Mouse (Mus musculus): ENCODE data around the gene Cacna2d2.

The Cacna2d2 gene

DNA sequence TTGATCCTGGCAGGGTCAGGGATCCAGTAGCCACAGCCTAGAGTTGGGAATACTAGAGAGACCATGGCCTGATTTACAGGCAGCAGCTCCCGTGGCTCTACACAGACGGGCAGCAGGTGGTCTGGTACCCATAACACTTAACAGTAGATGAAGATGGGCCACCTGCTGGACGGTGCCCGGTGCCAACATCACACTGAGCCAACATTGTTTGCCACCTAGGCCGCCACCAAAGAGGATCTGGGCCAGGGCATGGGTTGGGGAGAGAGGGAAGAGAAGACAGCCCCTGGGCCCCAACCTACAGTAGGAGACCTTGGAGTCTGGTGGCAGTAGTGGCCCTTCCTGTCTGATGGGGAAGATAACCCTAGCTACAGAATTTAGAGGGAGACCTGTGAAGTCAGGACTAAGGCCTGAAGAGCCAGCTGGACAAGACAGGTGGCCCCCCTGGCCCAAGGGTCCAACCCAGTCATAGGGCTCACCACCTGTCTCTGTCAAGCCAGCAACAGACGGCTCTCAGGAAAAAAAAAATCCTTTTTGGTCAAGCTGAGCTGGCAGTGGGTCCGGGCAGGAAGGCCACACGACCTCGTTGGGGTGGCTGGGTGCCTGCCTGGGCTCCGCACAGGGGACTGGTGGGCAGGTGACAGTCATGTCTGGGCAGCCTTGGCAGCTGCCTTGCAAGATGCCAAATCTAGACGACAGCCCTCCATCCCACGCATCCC is 102.9 kb downstream of the Cacna2d2 start:
- DNase-seq: no peak

GRCm38 (mm10) chr9:107504662-107505537 is 105.5 kb downstream of the Cacna2d2 start:
- DNase-seq: no peak

GRCm38 (mm10) chr9:107508266-107508665 is 108.9 kb downstream of the Cacna2d2 start:
- peak; percentile 49 for DNase-seq

DNA sequence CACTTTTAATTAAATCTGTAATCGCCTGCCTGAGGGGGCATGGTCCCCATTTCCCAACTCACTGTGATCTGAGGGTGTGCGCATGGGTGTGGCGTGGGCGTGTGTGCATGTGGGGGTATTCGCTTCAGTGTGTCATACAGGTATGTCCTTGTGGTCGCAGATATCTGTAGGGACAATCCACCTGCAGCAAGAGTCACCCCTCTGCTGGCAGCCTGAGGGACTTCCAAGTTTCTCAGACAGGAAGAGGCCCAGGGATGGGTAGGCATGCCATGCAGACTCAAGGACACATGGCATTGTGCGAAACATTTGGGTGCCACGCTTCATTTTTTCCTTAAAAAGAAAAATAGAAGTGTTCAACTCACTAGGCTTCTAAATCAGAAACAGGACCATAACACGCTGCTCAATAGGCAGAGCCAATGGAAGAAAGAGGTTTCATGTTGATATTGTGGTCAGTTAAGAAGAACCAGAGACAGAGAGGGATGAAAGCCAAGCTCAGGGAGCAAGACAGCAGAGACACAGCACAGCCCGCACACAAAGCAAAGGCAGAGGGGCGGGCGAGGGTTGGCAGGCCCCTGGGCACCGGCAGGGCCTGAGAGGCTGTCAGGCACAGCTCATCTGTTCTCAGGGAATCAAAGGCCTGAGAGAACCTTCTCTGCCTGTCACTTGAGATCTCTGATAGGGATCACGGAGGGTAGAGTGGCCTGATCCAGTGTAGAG is 111.1 kb downstream of the Cacna2d2 start:
- no peak for DNase-seq

DNA sequence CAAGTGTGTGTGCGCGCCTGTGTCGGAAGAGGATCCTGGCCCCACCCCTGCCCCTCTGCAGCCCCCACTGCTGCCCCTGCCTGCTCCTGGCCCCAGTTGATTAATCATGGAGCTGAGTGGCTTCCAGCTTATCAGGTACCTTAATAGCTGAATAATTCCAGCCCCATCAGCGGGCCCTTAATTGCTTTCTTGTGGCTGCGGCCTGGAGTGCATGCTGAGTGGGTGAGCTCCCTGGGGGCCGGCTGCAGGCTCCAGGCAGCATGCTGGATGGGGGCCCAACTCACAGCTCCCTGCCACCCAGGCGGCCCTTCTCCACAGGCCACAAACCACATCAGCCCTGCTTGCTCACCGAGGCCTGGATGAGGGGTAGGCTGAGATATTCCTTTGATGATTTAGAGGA is 112.0 kb downstream of the Cacna2d2 start:
- DNase-seq: no peak

DNA sequence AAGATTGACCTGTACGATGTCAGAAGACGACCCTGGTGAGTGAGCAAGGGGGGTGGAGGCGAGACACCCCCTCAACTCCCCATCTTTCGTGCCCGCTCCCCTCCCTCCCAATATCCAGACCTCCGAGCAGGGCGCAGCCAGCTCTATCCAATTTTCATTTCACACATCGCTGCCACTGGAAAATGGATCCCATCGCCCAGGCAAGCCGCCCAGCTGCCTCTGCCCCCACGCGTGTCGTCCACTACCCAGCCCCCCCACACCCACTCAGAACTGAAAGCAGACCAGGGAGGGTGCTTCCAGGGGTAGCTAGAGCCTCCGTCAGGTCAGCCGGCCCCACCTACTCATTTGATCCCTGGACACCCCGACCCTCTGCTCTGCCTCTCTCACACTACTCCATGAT is 112.9 kb downstream of the Cacna2d2 start:
- no peak for DNase-seq

- DNase-seq: peak; percentile 93
Observed at GRCm38 (mm10) chr9:107514303-107514955, 115.0 kb downstream of the Cacna2d2 start.

GRCm38 (mm10) chr9:107520331-107520730 is 120.9 kb downstream of the Cacna2d2 start:
- DNase-seq: no peak

GRCm38 (mm10) chr9:107521190-107521589 is 121.8 kb downstream of the Cacna2d2 start:
- DNase-seq: peak; percentile 73

- DNase-seq: peak; percentile 72
Observed at GRCm38 (mm10) chr9:107521711-107522399, 122.4 kb downstream of the Cacna2d2 start.

DNA sequence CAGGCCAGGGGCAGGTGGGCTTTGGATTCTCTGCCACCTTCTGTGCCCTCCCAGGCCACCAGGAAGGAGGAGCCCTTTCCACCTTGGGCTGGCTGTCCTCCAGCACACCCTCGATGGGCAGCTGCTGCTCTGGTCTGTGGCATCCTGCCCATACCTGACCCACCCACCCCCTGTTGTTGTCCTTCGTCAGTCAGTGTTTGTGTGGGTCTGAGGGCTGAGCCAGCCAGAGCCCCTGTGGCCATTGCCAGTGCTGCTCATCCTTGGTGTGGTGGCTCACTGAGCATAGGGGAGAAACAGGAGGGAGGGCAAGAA is 122.9 kb downstream of the Cacna2d2 start:
- no peak for DNase-seq

DNA sequence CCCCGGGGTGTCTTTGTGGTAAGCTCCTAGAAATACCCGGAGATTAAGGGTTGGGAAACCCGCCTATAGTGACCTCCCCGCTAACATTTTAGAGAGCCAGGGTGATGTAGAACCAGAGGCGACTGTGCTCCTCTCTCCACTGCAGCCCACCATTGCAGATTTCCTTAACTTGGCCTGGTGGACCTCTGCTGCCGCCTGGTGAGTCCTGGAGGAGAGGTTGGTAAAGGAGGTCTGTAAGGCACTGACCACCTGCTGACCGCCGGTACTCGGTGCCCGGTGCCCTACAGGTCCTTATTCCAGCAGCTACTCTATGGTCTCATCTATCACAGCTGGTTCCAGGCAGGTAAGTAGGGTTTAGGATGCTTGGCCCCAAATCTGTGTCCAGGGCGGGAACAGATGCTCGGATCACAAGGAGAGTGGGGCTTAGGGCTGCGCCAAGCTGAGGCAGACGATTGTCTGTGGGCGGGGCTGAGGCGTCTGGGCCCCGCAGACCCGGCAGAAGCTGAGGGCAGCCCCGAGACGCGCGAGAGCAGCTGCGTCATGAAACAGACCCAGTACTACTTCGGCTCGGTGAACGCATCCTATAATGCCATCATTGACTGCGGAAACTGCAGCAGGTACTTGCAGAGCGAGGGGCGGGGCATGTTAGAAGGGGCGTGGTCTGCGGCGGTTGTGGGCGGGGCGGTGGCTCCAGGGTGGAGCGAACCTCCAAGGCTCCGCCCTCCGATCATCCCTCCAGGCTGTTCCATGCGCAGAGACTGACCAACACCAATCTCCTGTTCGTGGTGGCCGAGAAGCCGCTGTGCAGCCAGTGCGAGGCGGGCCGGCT is 127.0 kb downstream of the Cacna2d2 start:
- peak; percentile 94 for DNase-seq

DNA sequence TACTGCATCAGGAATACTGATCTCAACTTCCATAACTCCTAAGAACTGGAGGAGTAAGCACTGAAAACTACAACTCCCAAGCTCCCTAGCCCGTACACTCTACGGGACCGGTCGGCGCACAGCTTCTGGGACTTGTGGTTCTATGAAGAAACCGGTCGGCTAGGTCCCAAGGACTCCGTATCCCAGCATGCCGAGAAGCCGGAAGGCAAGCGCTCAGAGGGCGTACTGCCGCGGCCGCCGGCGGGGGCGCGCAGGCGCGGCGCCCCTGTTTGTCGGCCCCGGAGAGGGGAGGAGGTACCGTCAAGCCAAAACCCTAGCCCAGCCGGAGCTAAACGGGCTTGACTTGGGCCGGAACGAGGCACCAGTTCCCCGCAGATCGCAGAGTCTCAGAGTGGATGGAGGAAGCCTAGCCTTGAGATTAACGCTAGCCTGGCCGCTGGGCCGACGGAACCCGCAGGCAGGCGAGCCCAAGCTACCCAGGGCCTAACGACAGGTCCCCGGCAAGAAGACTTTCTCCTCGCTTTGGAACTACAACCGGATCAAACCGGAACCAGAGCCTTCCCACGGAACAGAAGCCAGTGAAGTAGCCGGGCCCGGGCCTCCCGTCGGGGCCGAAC is 134.5 kb downstream of the Cacna2d2 start, which contains the start of gene Tmem115:
Tmem115 (plus strand) TSS at position 155 of the 617 bp plus-strand sequence.
- DNase-seq: peak; percentile 87

GRCm38 (mm10) chr9:107534408-107535202 is 135.2 kb downstream of the Cacna2d2 start:
- DNase-seq: peak; percentile 57

DNA sequence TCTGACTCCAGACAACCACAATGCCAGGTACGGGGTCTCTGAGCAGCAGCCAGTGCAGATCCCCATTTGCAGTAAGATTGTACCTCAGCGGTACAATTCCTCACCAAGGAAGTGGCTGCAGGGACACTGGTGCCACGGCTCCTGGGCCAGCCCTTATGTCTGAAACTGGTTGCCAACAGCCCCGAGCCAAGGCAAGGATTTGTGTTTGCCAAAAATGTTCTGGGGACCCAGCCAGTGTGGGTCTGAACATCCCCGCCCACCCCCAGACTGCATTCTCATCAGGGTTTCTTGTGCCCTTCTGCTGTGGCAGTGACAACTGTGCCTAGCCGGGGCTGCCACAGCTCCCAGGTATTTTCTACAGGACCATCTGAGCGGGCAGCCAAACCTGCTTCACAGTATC is 138.8 kb downstream of the Cacna2d2 start:
- no peak for DNase-seq

DNA sequence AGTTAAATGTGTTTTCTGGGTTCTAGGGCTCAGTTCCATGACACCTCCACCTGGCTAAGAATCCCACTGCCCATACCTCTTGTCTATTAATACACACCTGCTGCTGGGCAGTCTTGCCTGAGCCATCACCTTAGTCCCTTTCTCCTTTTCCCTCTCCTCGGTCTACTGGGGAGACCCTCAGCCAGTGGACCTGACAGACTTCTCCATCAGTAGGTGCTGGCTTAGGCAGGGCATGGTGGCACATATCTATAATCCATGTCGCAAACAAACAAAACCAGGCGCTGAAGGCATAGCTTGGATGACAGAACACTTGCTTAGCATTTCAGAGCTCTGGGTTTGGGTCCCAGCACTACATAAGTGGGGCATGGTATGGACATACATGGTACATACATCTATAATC is 139.3 kb downstream of the Cacna2d2 start:
- no peak for DNase-seq

GRCm38 (mm10) chr9:107539940-107540339 is 140.5 kb downstream of the Cacna2d2 start:
- DNase-seq: no peak

- DNase-seq: no peak
Observed at GRCm38 (mm10) chr9:107540420-107540819, 141.0 kb downstream of the Cacna2d2 start.

- DNase-seq: no peak
Observed at GRCm38 (mm10) chr9:107541005-107541404, 141.6 kb downstream of the Cacna2d2 start.

Data from thymus, postnatal 4 days (tissue).